Mouse (Mus musculus) CH12.LX (cell line): ENCODE measurements at regions not wholly inside any gene's neighbourhood (a gene's known extent, or its start where the extent isn't known, plus 50 kb on each side); places are given as distances from the start of the nearest gene placed in this dataset.

Experiments used
- DNase-seq: peaks from one replicate; pipeline ENCODE4 v3.0.0-alpha.2; 2013; ENCODE audit errors: extremely low read depth
- H3K27ac ChIP-seq: 2 replicates; pipeline ENCODE4 v1.5.1; 2012; ENCODE audit warnings: low read depth, mild to moderate bottlenecking, control low read depth, moderate library complexity; ENCODE audit not compliant: insufficient read depth
- H3K27me3 ChIP-seq: replicated peaks from 2 replicates; pipeline ENCODE3; 2012; ENCODE audit warnings: inconsistent platforms
- H3K36me3 ChIP-seq, 2 experiments: replicated peaks in 1 of 2; 2 replicates each; pipeline versions ENCODE3 to v1.6.1; 2012; ENCODE audit warnings: inconsistent platforms in 1 of 2, low read length in 1 of 2, mild to moderate bottlenecking in 1 of 2, mixed read lengths in 1 of 2, moderate library complexity in 1 of 2; ENCODE audit not compliant: control insufficient read depth in 1 of 2, insufficient read depth in 1 of 2
- H3K4me1 ChIP-seq, 2 experiments: 2 replicates each; pipeline ENCODE4 v1.6.1; 2012; ENCODE audit warnings: inconsistent platforms in 1 of 2, moderate library complexity in 1 of 2; ENCODE audit not compliant: insufficient read depth in 2 of 2, control insufficient read depth in 1 of 2
- H3K4me2 ChIP-seq: 2 replicates; pipeline ENCODE4 v1.6.1; 2012; ENCODE audit warnings: low read depth, mild to moderate bottlenecking, control low read depth; ENCODE audit not compliant: poor library complexity, insufficient read depth, severe bottlenecking
- H3K4me3 ChIP-seq, 3 experiments: fragments of 150-350 bp in 1 of 3; sonication (generic) in 1 of 3; replicated peaks in 1 of 3; 2 replicates each; pipeline versions ENCODE3 to v1.5.1; 2011 to 2012; ENCODE audit warnings: low read depth in 2 of 3, low read length in 2 of 3, mild to moderate bottlenecking in 2 of 3, moderate library complexity in 2 of 3, control low read depth in 1 of 3, improper control_type of control experiment in 1 of 3, inconsistent platforms in 1 of 3, mixed read lengths in 1 of 3; ENCODE audit not compliant: poor library complexity in 1 of 3
- H3K79me2 ChIP-seq: replicated peaks from 2 replicates; pipeline ENCODE4 v1.6.1; 2012; ENCODE audit warnings: mild to moderate bottlenecking, moderate library complexity; ENCODE audit not compliant: control insufficient read depth, poor library complexity, insufficient read depth, severe bottlenecking; ENCODE audit errors: extremely low read depth
- H3K9ac ChIP-seq: 2 replicates; pipeline ENCODE4 v1.6.1; 2012; ENCODE audit warnings: low read depth, mild to moderate bottlenecking, control low read depth, moderate library complexity; ENCODE audit not compliant: insufficient read depth
- H3K9me3 ChIP-seq: replicated peaks from 2 replicates; pipeline ENCODE3; 2012; ENCODE audit warnings: low read length, inconsistent platforms, mixed read lengths
- BHLHE40 ChIP-seq: IDR thresholded peaks from 2 replicates; pipeline ENCODE4 v1.6.1; 2011; ENCODE audit warnings: mild to moderate bottlenecking, low read depth, low read length, improper control_type of control experiment
- CHD1 ChIP-seq: IDR thresholded peaks from 2 replicates; pipeline ENCODE4 v1.6.1; 2012; ENCODE audit warnings: low read depth, low read length, improper control_type of control experiment, inconsistent platforms
- CHD2 ChIP-seq: IDR thresholded peaks from 2 replicates; pipeline ENCODE4 v1.6.1; 2011; ENCODE audit warnings: low read length, improper control_type of control experiment
- EP300 ChIP-seq: IDR thresholded peaks from 2 replicates; pipeline ENCODE4 v1.6.1; 2011; ENCODE audit warnings: low read length, improper control_type of control experiment
- GABPA ChIP-seq: IDR thresholded peaks from 2 replicates; pipeline ENCODE4 v1.6.1; 2012; ENCODE audit warnings: low read depth, low read length, improper control_type of control experiment, inconsistent platforms; ENCODE audit not compliant: insufficient replicate concordance
- HCFC1 ChIP-seq: IDR thresholded peaks from 2 replicates; pipeline ENCODE4 v1.6.1; 2012; ENCODE audit warnings: low read depth, mild to moderate bottlenecking, inconsistent platforms, low read length, improper control_type of control experiment
- IRF4 ChIP-seq: IDR thresholded peaks from 2 replicates; pipeline ENCODE4 v1.6.1; 2014; ENCODE audit warnings: low read depth, mild to moderate bottlenecking, inconsistent platforms, low read length, improper control_type of control experiment
- JUN ChIP-seq: IDR thresholded peaks from 2 replicates; pipeline ENCODE4 v1.6.1; 2011; ENCODE audit warnings: low read depth, mild to moderate bottlenecking, low read length, improper control_type of control experiment, moderate library complexity; ENCODE audit not compliant: insufficient read depth
- MAZ ChIP-seq: IDR thresholded peaks from 2 replicates; pipeline ENCODE4 v1.6.1; 2012; ENCODE audit warnings: low read depth, mild to moderate bottlenecking, inconsistent platforms, low read length, improper control_type of control experiment, moderate library complexity
- MXI1 ChIP-seq: IDR thresholded peaks from 2 replicates; pipeline ENCODE4 v1.6.1; 2011; ENCODE audit warnings: mild to moderate bottlenecking, low read depth, low read length, improper control_type of control experiment
- SIN3A ChIP-seq: IDR thresholded peaks from 2 replicates; pipeline ENCODE4 v1.6.1; 2012; ENCODE audit warnings: low read length, improper control_type of control experiment, inconsistent platforms
- UBTF ChIP-seq: IDR thresholded peaks from 2 replicates; pipeline ENCODE4 v1.6.1; 2012; ENCODE audit warnings: low read depth, mild to moderate bottlenecking, inconsistent platforms, low read length, improper control_type of control experiment, moderate library complexity
- USF1 ChIP-seq: IDR thresholded peaks from 2 replicates; pipeline ENCODE4 v1.6.1; 2014; ENCODE audit warnings: low read depth, mild to moderate bottlenecking, inconsistent platforms, low read length, improper control_type of control experiment
- USF2 ChIP-seq: conservative IDR thresholded peaks from 2 replicates; pipeline ENCODE4 v1.6.1; 2011; ENCODE audit warnings: low read depth, low read length, improper control_type of control experiment
- ZMIZ1 ChIP-seq: IDR thresholded peaks from 2 replicates; pipeline ENCODE4 v1.6.1; 2012; ENCODE audit warnings: low read depth, mild to moderate bottlenecking, inconsistent platforms, low read length, improper control_type of control experiment
- dilution Hi-C: fragments of 300-500 bp; cut with MboI; formaldehyde crosslinking; loops from 2 replicates; pipeline ENCODE4 v1.14.3; 2020; ENCODE audit warnings: low sequenced_read_pairs; ENCODE audit not compliant: extremely low pct_unique_long_range_greater_than_20kb, extremely low pct_ligation_motif_present
- in situ Hi-C: fragments of 300-500 bp; cut with MboI; formaldehyde crosslinking; loops from 3 replicates; pipeline ENCODE4 v1.14.3; 2019; ENCODE audit warnings: low sequenced_read_pairs, low pct_ligation_motif_present, low pct_unique_long_range_greater_than_20kb, mixed read lengths

- Histone ChIP-seq H3K4me2 (no peak overlapping the region), H3K36me3 (no peaks in the 10 kb centered on the region)
- TF ChIP-seq BHLHE40: no peak
- TF ChIP-seq USF1: no peak
- TF ChIP-seq JUN: no peak
- TF ChIP-seq CHD2: no peak
- TF ChIP-seq UBTF: no peak
- no peak for TF ChIP-seq ZMIZ1
- TF ChIP-seq USF2: no peak
- no peak for TF ChIP-seq CHD1
- TF ChIP-seq HCFC1: no peak
- no peak for TF ChIP-seq MAZ
- TF ChIP-seq, all 38 proteins: peak for 0
- no peaks in the 10 kb centered on the region for H3K4me1 ChIP-seq
- H3K9ac ChIP-seq: no peak overlapping the region
- DNase-seq: no peak
- no peak overlapping the region for H3K4me3 ChIP-seq
- dilution Hi-C loops (no loop called here), in situ Hi-C loops (no loop called here)
- no peak overlapping the region for H3K27ac ChIP-seq
- H3K79me2 ChIP-seq: no peaks in the 10 kb centered on the region
- H3K9me3 ChIP-seq: peaks cover 32% of the 10 kb centered on the region
- no peaks in the 10 kb centered on the region for H3K27me3 ChIP-seq
Measured at GRCm38 (mm10) chr13:97672038-97672675, 88.3 kb downstream of the Gm10260 start.

DNA sequence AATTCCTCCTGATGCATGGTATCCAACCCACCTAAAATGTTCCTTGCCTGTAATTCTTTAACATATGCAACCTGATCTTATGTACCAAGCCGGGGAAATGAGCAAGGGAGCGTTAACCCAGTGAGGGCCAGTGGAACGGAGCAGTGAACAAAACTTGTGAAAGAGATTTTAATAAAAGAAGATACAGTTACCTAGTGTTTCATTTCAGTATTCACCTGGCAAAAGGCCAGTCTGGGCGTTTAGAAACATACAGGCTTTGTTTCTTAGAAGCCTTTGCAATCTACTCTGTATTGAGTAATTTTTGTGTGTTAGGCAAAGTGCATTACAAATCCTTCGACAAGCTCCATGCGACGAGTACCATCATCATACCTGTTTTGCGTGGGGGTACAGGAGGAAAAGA is 91.1 kb downstream of the Gm10260 start:
- TF ChIP-seq HCFC1 (no peak), EP300 (no peak), IRF4 (no peak)
- no peak for DNase-seq
- Histone ChIP-seq H3K27ac (no peak overlapping the region), H3K36me3 (no peaks in the 10 kb centered on the region), H3K4me3 (no peak overlapping the region), H3K9ac (no peak overlapping the region), H3K4me2 (no peak overlapping the region), H3K4me1 (no peaks in the 10 kb centered on the region), H3K27me3 (no peaks in the 10 kb centered on the region), H3K79me2 (no peaks in the 10 kb centered on the region), H3K9me3 (peaks cover 33% of the 10 kb centered on the region)
- in situ Hi-C loops: no loop called here
- dilution Hi-C loops: no loop called here

DNA sequence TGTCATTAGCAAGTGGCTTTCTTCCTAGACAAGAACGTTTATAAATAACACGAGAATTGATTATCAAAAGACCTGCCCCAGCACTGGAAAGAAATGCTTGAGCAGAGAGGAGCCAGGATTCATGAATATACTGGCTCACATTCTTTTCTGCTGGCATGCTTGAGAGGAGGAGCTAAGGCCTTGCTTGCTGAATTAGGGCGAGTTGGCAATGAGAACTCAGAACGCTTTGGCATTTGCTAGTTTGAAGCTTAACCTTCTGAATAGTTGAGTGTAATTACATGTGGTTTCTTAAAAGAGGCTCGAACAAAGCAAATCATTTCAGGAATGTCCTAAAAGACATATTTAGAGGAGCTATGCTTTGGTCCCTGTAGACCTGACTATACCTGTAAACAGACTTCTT is 91.5 kb downstream of the Gm10260 start:
- Histone ChIP-seq H3K27ac (no peak overlapping the region), H3K4me1 (no peaks in the 10 kb centered on the region), H3K4me2 (no peak overlapping the region), H3K27me3 (no peaks in the 10 kb centered on the region), H3K79me2 (no peaks in the 10 kb centered on the region), H3K9me3 (peaks cover 31% of the 10 kb centered on the region), H3K4me3 (no peak overlapping the region), H3K36me3 (no peaks in the 10 kb centered on the region), H3K9ac (no peak overlapping the region)
- TF ChIP-seq GABPA: no peak
- no peak for TF ChIP-seq SIN3A
- no peak for TF ChIP-seq USF2
- TF ChIP-seq MXI1: no peak
- no peak for TF ChIP-seq CHD1
- in situ Hi-C loops (no loop called here), dilution Hi-C loops (no loop called here)
- no peak for DNase-seq
